Mouse (Mus musculus) testis, postnatal 14 days (tissue): ENCODE measurements around the gene Slc2a4.
"Not testable (repeated sequence)": the region's sequence is repeated elsewhere in the genome, so short reads cannot be mapped to it uniquely, and the experiment has no call there.

Source experiments
- DNase-seq: peaks from one replicate; pipeline ENCODE4 v3.0.0; 2021; ENCODE audit warnings: low spot score

Gene Slc2a4

GRCm38 (mm10) chr11:69939181-69939580, 8.8 kb downstream of the Slc2a4 start:
- DNase-seq: no peak

GRCm38 (mm10) chr11:69938401-69938979, 9.5 kb downstream of the Slc2a4 start:
- DNase-seq: no peak

GRCm38 (mm10) chr11:69937834-69938233, 10.2 kb downstream of the Slc2a4 start:
- no peak for DNase-seq

- DNase-seq: peak; percentile 37
Measured at GRCm38 (mm10) chr11:69937385-69937784, 10.6 kb downstream of the Slc2a4 start.

- no peak for DNase-seq
Measured at GRCm38 (mm10) chr11:69936714-69937347, 11.2 kb downstream of the Slc2a4 start.

- DNase-seq: peak; percentile 73
Measured at GRCm38 (mm10) chr11:69936156-69936555, 11.8 kb downstream of the Slc2a4 start.

- DNase-seq: peak; percentile 98
Measured at GRCm38 (mm10) chr11:69935137-69935879, 12.7 kb downstream of the Slc2a4 start, which contains the start of gene Ybx2. Gene Ybx2 (plus strand): TSS chr11:69935796.

GRCm38 (mm10) chr11:69934681-69935080, 13.3 kb downstream of the Slc2a4 start:
- no peak for DNase-seq

- peak; percentile 89 for DNase-seq
Measured at GRCm38 (mm10) chr11:69934169-69934568, 13.8 kb downstream of the Slc2a4 start.

GRCm38 (mm10) chr11:69933066-69933465, 14.9 kb downstream of the Slc2a4 start:
- DNase-seq: no peak

- no peak for DNase-seq
Measured at GRCm38 (mm10) chr11:69932254-69932653, 15.7 kb downstream of the Slc2a4 start.

GRCm38 (mm10) chr11:69931769-69932168, 16.2 kb downstream of the Slc2a4 start:
- DNase-seq: no peak

- DNase-seq: no peak
Measured at GRCm38 (mm10) chr11:69930967-69931537, 16.9 kb downstream of the Slc2a4 start.

- not testable (repeated sequence) for DNase-seq
Measured at GRCm38 (mm10) chr11:69930176-69930575, 17.8 kb downstream of the Slc2a4 start.

GRCm38 (mm10) chr11:69929712-69930111, 18.3 kb downstream of the Slc2a4 start:
- no peak for DNase-seq

GRCm38 (mm10) chr11:69927501-69927900, 20.5 kb downstream of the Slc2a4 start:
- no peak for DNase-seq

GRCm38 (mm10) chr11:69922796-69923195, 25.2 kb downstream of the Slc2a4 start:
- DNase-seq: no peak

GRCm38 (mm10) chr11:69922012-69922756, 25.8 kb downstream of the Slc2a4 start:
- DNase-seq: no peak

GRCm38 (mm10) chr11:69921114-69922011, 26.6 kb downstream of the Slc2a4 start, which contains the start of gene Eif5a:
Gene Eif5a (minus strand): TSS chr11:69921958.
- DNase-seq: peak; percentile 100

GRCm38 (mm10) chr11:69920266-69921031, 27.5 kb downstream of the Slc2a4 start:
- DNase-seq: peak; percentile 85
